Mouse (Mus musculus) limb, embryonic 13.5 days (tissue): Measurements from ENCODE around the gene Rapgef3. TPM values are rescaled to one million over a fixed set of nuclear protein-coding genes. Genes with fewer than 3 reads are reported as not detected.

Experiments
- ATAC-seq: fragments of 200-750 bp; cut with Nextera tagmentation; 2 replicates; pipeline ENCODE4 v1.8.0; 2017; ENCODE audit warnings: low read depth, moderate number of reproducible peaks, moderate TSS enrichment; ENCODE audit not compliant: low FRiP score
- H3K27ac ChIP-seq: fragments of 300-500 bp; sonication (generic); 2 replicates; pipeline ENCODE4 v1.5.1; 2015; ENCODE audit warnings: inconsistent platforms, mild to moderate bottlenecking, moderate library complexity
- H3K27me3 ChIP-seq: fragments of 300-500 bp; sonication (generic); 2 replicates; pipeline ENCODE4 v1.6.1; 2015; ENCODE audit warnings: mild to moderate bottlenecking, inconsistent platforms
- H3K36me3 ChIP-seq: fragments of 300-500 bp; sonication (generic); 2 replicates; pipeline ENCODE4 v1.6.1; 2015; ENCODE audit warnings: inconsistent platforms, mild to moderate bottlenecking, moderate library complexity
- H3K4me1 ChIP-seq: fragments of 300-500 bp; sonication (generic); 2 replicates; pipeline ENCODE4 v1.6.1; 2015; ENCODE audit warnings: inconsistent platforms
- H3K4me2 ChIP-seq: fragments of 300-500 bp; sonication (generic); replicated peaks from 2 replicates; pipeline ENCODE4 v1.6.1; 2015; ENCODE audit warnings: inconsistent platforms, mild to moderate bottlenecking, moderate library complexity
- H3K4me3 ChIP-seq: fragments of 300-500 bp; sonication (generic); 2 replicates; pipeline ENCODE4 v1.5.1; 2015; ENCODE audit warnings: moderate library complexity, mild to moderate bottlenecking, inconsistent platforms
- H3K9ac ChIP-seq: fragments of 300-500 bp; sonication (generic); 2 replicates; pipeline ENCODE4 v1.6.1; 2015; ENCODE audit warnings: mild to moderate bottlenecking, inconsistent platforms
- H3K9me3 ChIP-seq: fragments of 300-500 bp; sonication (generic); 2 replicates; pipeline ENCODE4 v1.6.1; 2016; ENCODE audit warnings: inconsistent platforms
- WGBS: fragments of 180-500 bp; shearing (Covaris S2); methylation state at CpG from one replicate; pipeline ENCODE4 v1.1.7; 2015; 5-methylcytosine and 5-hydroxymethylcytosine counted together
- polyA plus RNA-seq: library from polyadenylated mRNA; unstranded; fragments of >200 nt; fragmentation: Nextera tagmentation; extraction: Ambion mirVana; gene quantifications from 2 replicates; pipeline ENCODE4 v1.2.1, GENCODE M21; 2015

Gene Rapgef3
- polyA plus RNA-seq, 1 experiment from 2014 or later = 11.2 TPM

- H3K4me1 ChIP-seq = peaks cover 36% of the 10 kb centered on the region
- peak overlapping the region; percentile 76; the same call in 1 of the 2 replicates for H3K27ac ChIP-seq
- 0 out of 2 replicates have a peak, but pooled peaks have one; percentile 2 for ATAC-seq
- 0 out of 2 replicates have a peak overlapping the region, but pooled peaks have one; percentile 13 for H3K9ac ChIP-seq
- no peaks in the 10 kb centered on the region for H3K36me3 ChIP-seq
- WGBS = 83% methylated on average over 13 of the region's 13 CpGs
- H3K4me3 ChIP-seq = no peak overlapping the region
- H3K9me3 ChIP-seq = no peaks in the 10 kb centered on the region
- H3K4me2 ChIP-seq = 0 out of 2 replicates have a peak overlapping the region, but pooled peaks have one; percentile 34
- no peaks in the 10 kb centered on the region for H3K27me3 ChIP-seq
Measured at GRCm38 (mm10) chr15:97749841-97750240, 17.9 kb downstream of the Rapgef3 start.

- H3K36me3 ChIP-seq = no peaks in the 10 kb centered on the region
- no peak overlapping the region for H3K4me2 ChIP-seq
- H3K4me1 ChIP-seq = peaks cover 34% of the 10 kb centered on the region
- no peak overlapping the region for H3K27ac ChIP-seq
- no peaks in the 10 kb centered on the region for H3K27me3 ChIP-seq
- no peaks in the 10 kb centered on the region for H3K9me3 ChIP-seq
- 87% methylated on average over 9 of the region's 9 CpGs for WGBS
- ATAC-seq = no peak
- no peak overlapping the region for H3K4me3 ChIP-seq
- H3K9ac ChIP-seq = no peak overlapping the region
Measured at GRCm38 (mm10) chr15:97749397-97749796, 18.4 kb downstream of the Rapgef3 start.

GRCm38 (mm10) chr15:97748964-97749363 is 18.8 kb downstream of the Rapgef3 start:
- 87% methylated on average over 4 of the region's 4 CpGs for WGBS
- no peak overlapping the region for H3K9ac ChIP-seq

GRCm38 (mm10) chr15:97748309-97748708 is 19.5 kb downstream of the Rapgef3 start:
- 63% methylated on average over 10 of the region's 10 CpGs for WGBS
- no peak overlapping the region for H3K4me3 ChIP-seq
- no peak overlapping the region for H3K4me2 ChIP-seq
- no peaks in the 10 kb centered on the region for H3K9me3 ChIP-seq
- H3K27ac ChIP-seq = no peak overlapping the region
- H3K27me3 ChIP-seq = no peaks in the 10 kb centered on the region
- H3K9ac ChIP-seq = no peak overlapping the region
- ATAC-seq = no peak
- H3K36me3 ChIP-seq = no peaks in the 10 kb centered on the region
- peaks cover 29% of the 10 kb centered on the region for H3K4me1 ChIP-seq

More at GRCm38 (mm10) chr15:97748964-97749363, 18.8 kb downstream of the Rapgef3 start:
- peaks cover 33% of the 10 kb centered on the region for H3K4me1 ChIP-seq
- H3K27ac ChIP-seq = no peak overlapping the region
- H3K27me3 ChIP-seq = no peaks in the 10 kb centered on the region
- no peak overlapping the region for H3K4me3 ChIP-seq
- no peaks in the 10 kb centered on the region for H3K9me3 ChIP-seq
- no peak overlapping the region for H3K4me2 ChIP-seq
- ATAC-seq = no peak
- H3K36me3 ChIP-seq = no peaks in the 10 kb centered on the region

GRCm38 (mm10) chr15:97747486-97747885 is 20.3 kb downstream of the Rapgef3 start:
- H3K9me3 ChIP-seq = no peaks in the 10 kb centered on the region
- H3K27ac ChIP-seq = no peak overlapping the region
- H3K36me3 ChIP-seq = no peaks in the 10 kb centered on the region
- no peak overlapping the region for H3K4me3 ChIP-seq
- no peak for ATAC-seq
- H3K9ac ChIP-seq = no peak overlapping the region
- WGBS = 91% methylated on average over 4 of the region's 4 CpGs
- no peak overlapping the region for H3K4me2 ChIP-seq
- peaks cover 30% of the 10 kb centered on the region for H3K4me1 ChIP-seq
- H3K27me3 ChIP-seq = no peaks in the 10 kb centered on the region

GRCm38 (mm10) chr15:97746748-97747147 is 21.0 kb downstream of the Rapgef3 start:
- no peaks in the 10 kb centered on the region for H3K9me3 ChIP-seq
- no peak for ATAC-seq
- H3K27ac ChIP-seq = no peak overlapping the region
- no peaks in the 10 kb centered on the region for H3K27me3 ChIP-seq
- H3K9ac ChIP-seq = no peak overlapping the region
- H3K4me2 ChIP-seq = no peak overlapping the region
- peaks cover 33% of the 10 kb centered on the region for H3K4me1 ChIP-seq
- H3K36me3 ChIP-seq = no peaks in the 10 kb centered on the region
- 94% methylated on average over 24 of the region's 24 CpGs for WGBS
- no peak overlapping the region for H3K4me3 ChIP-seq

GRCm38 (mm10) chr15:97746278-97746677 is 21.5 kb downstream of the Rapgef3 start:
- no peak overlapping the region for H3K4me3 ChIP-seq
- H3K27me3 ChIP-seq = no peaks in the 10 kb centered on the region
- H3K9me3 ChIP-seq = no peaks in the 10 kb centered on the region
- H3K36me3 ChIP-seq = no peaks in the 10 kb centered on the region
- H3K4me1 ChIP-seq = peaks cover 33% of the 10 kb centered on the region
- H3K4me2 ChIP-seq = no peak overlapping the region
- no peak overlapping the region for H3K9ac ChIP-seq
- 88% methylated on average over 10 of the region's 10 CpGs for WGBS
- H3K27ac ChIP-seq = no peak overlapping the region
- ATAC-seq = no peak

GRCm38 (mm10) chr15:97745331-97745730 is 22.4 kb downstream of the Rapgef3 start:
- Histone ChIP-seq H3K4me1 (peaks cover 24% of the 10 kb centered on the region), H3K9me3 (no peaks in the 10 kb centered on the region), H3K4me3 (no peak overlapping the region), H3K4me2 (no peak overlapping the region), H3K9ac (no peak overlapping the region), H3K27me3 (no peaks in the 10 kb centered on the region), H3K36me3 (no peaks in the 10 kb centered on the region), H3K27ac (no peak overlapping the region)
- no peak for ATAC-seq
- WGBS = 75% methylated on average over 9 of the region's 10 CpGs

- peak; percentile 34; the same call in 1 of the 2 replicates for ATAC-seq
Measured at GRCm38 (mm10) chr15:97744930-97745329, 22.8 kb downstream of the Rapgef3 start.

GRCm38 (mm10) chr15:97743961-97744525 is 23.7 kb downstream of the Rapgef3 start:
- no peak for ATAC-seq
- no peak overlapping the region for H3K27ac ChIP-seq
- H3K27me3 ChIP-seq = no peaks in the 10 kb centered on the region
- no peaks in the 10 kb centered on the region for H3K36me3 ChIP-seq
- no peak overlapping the region for H3K4me3 ChIP-seq
- no peak overlapping the region for H3K4me2 ChIP-seq
- no peak overlapping the region for H3K9ac ChIP-seq
- peaks cover 18% of the 10 kb centered on the region for H3K4me1 ChIP-seq
- H3K9me3 ChIP-seq = no peaks in the 10 kb centered on the region
- 66% methylated on average over 12 of the region's 12 CpGs for WGBS

More at GRCm38 (mm10) chr15:97744930-97745329, 22.8 kb downstream of the Rapgef3 start:
- Histone ChIP-seq H3K27me3 (no peaks in the 10 kb centered on the region), H3K4me1 (peaks cover 20% of the 10 kb centered on the region), H3K9me3 (no peaks in the 10 kb centered on the region), H3K4me3 (no peak overlapping the region), H3K36me3 (no peaks in the 10 kb centered on the region), H3K9ac (no peak overlapping the region), H3K27ac (no peak overlapping the region), H3K4me2 (no peak overlapping the region)
- 52% methylated on average over 10 of the region's 10 CpGs for WGBS

GRCm38 (mm10) chr15:97743210-97743609 is 24.6 kb downstream of the Rapgef3 start:
- 85% methylated on average over 5 of the region's 5 CpGs for WGBS
- H3K27ac ChIP-seq = no peak overlapping the region
- no peak overlapping the region for H3K4me2 ChIP-seq
- no peaks in the 10 kb centered on the region for H3K27me3 ChIP-seq
- no peaks in the 10 kb centered on the region for H3K9me3 ChIP-seq
- ATAC-seq = no peak
- peaks cover 18% of the 10 kb centered on the region for H3K4me1 ChIP-seq
- no peaks in the 10 kb centered on the region for H3K36me3 ChIP-seq
- no peak overlapping the region for H3K9ac ChIP-seq
- no peak overlapping the region for H3K4me3 ChIP-seq

- no peaks in the 10 kb centered on the region for H3K9me3 ChIP-seq
- peaks cover 18% of the 10 kb centered on the region for H3K4me1 ChIP-seq
- no peak overlapping the region for H3K9ac ChIP-seq
- no peak for ATAC-seq
- no peak overlapping the region for H3K27ac ChIP-seq
- H3K27me3 ChIP-seq = no peaks in the 10 kb centered on the region
- WGBS = 52% methylated on average over 4 of the region's 4 CpGs
- no peaks in the 10 kb centered on the region for H3K36me3 ChIP-seq
- H3K4me2 ChIP-seq = no peak overlapping the region
- H3K4me3 ChIP-seq = no peak overlapping the region
Measured at GRCm38 (mm10) chr15:97742600-97742999, 25.2 kb downstream of the Rapgef3 start.

GRCm38 (mm10) chr15:97742074-97742473 is 25.7 kb downstream of the Rapgef3 start:
- Histone ChIP-seq H3K27me3 (no peaks in the 10 kb centered on the region), H3K27ac (no peak overlapping the region), H3K4me1 (peaks cover 18% of the 10 kb centered on the region), H3K9ac (no peak overlapping the region), H3K4me2 (no peak overlapping the region), H3K9me3 (no peaks in the 10 kb centered on the region), H3K36me3 (no peaks in the 10 kb centered on the region), H3K4me3 (no peak overlapping the region)
- ATAC-seq = no peak
- WGBS = 61% methylated on average over 7 of the region's 7 CpGs
